Mouse (Mus musculus) kidney, adult 2 months (tissue): ENCODE measurements at regions not wholly inside any gene's neighbourhood (a gene's known extent, or its start where the extent isn't known, plus 50 kb on each side); places are given as distances from the start of the nearest gene placed in this dataset.

Experiments
- CTCF ChIP-seq: fragments of 200-500 bp; conservative IDR thresholded peaks from 2 replicates; pipeline ENCODE4 v1.5.1; 2011; ENCODE audit warnings: low read depth, mild to moderate bottlenecking, control low read depth, low read length, moderate library complexity, mixed read lengths; ENCODE audit not compliant: insufficient read depth, insufficient read length
- POLR2A ChIP-seq: fragments of 200-500 bp; IDR thresholded peaks from one replicate; pipeline ENCODE4 v1.6.1; 2011; ENCODE audit warnings: low read depth, low read length, control low read depth

- TF ChIP-seq CTCF (no peak), POLR2A (no peak)
Observed at GRCm38 (mm10) chr17:91451711-91452110, 358.8 kb upstream of the Nrxn1 start.
